Mouse (Mus musculus): ENCODE measurements around the gene Olfr576.
A peak's percentile ranks its signal among the peaks of the same experiment; 100 is the strongest.

The Olfr576 gene

DNA sequence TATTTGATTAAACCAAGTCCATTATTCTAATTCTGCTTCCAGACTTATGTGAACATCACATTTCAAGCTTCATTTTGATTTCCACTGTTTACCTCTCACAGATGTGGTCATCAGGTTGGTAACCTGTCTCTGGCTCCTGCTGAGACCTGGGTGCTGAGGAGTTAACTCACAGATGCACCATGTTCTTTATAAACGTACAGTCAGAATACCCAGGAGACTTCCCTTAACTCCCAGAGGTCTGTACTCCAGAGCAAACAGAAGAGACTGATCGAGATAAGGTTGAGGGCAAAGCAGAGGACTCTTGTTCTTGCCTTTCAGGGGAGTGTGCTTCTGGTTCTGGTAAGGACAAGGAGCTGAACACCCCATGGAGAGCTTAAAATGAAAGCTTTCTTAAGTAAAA, at the start of gene Olfr576:
Gene Olfr576 (plus strand): TSS at position 301 of the 400 bp plus-strand sequence.
- DNase-seq: no peak

DNA sequence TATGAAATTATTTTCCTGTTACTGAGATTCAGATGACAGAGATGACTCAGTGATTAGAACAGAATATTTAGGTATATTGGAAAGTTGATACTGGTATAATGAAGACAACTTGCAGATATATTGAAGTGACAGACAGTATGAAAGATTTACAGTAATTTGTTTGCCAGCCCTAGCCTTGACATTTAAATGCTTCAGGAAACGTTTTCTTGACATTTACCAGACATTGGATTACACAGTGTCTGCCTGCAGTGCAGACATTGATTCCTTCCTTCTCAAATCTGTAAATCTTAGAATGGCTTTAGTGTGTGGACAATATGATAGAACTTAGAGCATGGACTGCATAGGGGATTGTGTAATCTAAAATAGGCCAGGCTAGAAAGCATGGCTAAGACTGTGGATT, 47.2 kb upstream of the Olfr576 start:
- no peak for DNase-seq

DNA sequence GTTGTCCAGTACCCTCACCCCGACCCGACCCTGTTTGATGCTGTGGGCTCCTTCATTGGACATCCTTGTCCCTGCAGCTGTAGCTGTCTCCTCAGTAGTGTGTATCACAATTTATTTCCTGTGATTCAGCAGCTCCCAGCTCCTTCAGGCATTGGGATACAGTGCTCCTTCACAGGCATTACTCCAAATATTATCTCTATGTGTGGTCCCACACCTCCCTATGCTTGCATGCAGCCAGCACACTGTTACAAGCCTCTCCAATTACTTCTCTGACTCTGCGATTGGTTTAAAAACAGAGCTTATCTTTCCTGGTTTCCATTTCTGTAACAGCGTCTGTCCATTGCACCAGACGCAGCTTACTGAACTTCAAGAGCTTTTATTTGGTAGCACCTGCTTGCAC, 46.1 kb upstream of the Olfr576 start:
- DNase-seq: no peak

GRCm38 (mm10) chr7:102917032-102917875, 45.2 kb upstream of the Olfr576 start, which contains the start of gene Olfr571:
Gene Olfr571 (minus strand): TSS chr7:102917536.
- no peak for DNase-seq

DNA sequence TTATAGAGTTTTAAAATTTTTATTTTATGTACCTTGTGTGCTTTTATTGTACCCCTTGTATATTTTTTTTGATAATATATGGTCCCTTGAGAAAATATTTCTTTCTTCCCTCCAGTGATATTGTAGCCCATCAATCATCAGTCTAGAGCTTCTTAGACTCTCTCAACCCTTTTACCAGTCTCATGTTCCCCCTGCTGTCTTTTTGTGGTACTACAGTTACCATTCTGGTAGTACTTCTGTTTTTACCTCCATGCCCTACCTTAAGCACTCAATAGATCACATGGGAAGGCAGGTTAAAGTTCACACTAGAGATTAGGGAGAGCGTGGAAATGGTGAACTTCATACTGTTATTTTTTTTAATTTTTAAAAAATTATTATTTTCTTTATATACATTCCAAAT, 42.8 kb upstream of the Olfr576 start:
- DNase-seq: peak; percentile 47

GRCm38 (mm10) chr7:102924109-102924508, 38.4 kb upstream of the Olfr576 start, which contains the start of gene Olfr572:
Gene Olfr572 (plus strand): TSS chr7:102924409.
- DNase-seq: no peak

DNA sequence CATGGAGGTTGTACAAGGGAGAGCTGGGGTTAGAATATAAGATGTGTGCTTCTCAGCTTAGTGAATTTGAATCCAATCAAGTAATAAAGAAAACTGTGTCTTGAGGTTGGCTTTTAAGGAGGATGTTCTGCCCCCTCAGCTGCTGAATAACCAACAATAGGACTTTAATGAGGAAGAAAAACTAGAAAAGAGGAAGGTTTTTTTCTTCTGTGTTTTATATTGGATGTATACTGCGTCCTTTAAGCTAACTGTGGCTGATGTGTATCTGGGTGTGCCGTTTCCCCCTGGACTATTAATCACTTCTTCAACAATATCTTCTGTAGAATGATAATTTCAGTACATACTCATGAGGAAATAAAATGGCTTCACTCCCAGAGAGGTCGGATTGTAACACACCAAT, 35.4 kb upstream of the Olfr576 start:
- no peak for DNase-seq

DNA sequence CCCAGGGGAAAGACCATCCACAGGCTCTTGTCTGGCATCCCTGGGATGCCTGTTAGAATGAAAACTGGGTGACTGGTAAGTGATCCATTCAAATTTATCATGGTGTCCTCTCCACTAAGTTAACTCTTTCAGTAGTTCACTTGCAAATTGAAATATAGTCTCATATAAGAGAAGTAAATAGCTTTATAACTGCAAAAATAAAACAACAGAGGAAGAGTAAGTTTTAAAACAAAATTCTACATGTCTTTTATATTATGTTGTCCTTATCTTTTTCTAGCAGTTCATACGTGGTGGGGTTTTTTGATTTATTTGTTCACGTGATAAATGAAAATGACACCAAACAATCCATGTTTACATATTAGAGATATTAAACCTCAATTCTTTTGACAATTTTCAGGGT, 20.0 kb upstream of the Olfr576 start, which contains the start of gene Olfr573-ps1:
Gene Olfr573-ps1 (minus strand): TSS at position 101 of the 400 bp plus-strand sequence.
- DNase-seq: no peak

DNA sequence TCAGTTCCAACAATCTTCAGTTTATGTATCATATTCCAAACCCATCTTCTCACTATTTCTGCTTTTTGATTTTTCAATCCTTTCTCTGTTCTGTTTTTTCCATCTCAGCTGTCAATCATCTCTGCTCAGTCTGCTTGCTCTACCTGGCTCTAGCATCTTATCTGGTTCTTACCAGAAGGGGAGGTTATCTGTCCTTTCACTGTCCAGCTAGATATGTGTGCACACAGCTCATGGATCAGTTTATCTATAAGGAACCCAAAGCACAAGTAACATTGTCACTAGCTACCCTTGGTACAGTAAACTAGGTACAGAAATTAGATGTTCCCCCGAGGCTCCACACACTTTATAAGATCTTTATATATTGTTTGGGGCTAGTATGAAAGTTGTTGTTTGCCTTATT, 19.0 kb upstream of the Olfr576 start:
- DNase-seq: no peak

DNA sequence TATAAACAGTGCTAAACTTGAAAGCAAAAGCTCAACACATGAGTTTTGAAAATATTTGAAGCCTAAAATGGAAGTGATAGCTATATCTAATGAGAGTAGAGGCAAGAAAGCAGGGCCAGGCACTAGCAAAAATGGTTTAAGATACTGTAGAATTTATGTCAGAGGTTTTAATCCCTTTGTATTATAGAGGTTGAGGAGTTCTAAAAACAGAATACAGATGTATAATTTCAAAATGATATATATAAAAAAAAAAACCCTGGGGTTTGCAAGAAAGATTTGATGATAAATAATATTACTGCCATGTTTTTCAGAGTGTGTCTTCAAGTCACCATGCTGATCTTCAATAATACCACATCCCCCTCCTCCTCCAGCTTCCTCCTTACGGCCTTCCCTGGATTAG, 14.3 kb upstream of the Olfr576 start, which contains the start of gene Olfr574:
Gene Olfr574 (plus strand): TSS at position 301 of the 400 bp plus-strand sequence.
- DNase-seq: no peak

DNA sequence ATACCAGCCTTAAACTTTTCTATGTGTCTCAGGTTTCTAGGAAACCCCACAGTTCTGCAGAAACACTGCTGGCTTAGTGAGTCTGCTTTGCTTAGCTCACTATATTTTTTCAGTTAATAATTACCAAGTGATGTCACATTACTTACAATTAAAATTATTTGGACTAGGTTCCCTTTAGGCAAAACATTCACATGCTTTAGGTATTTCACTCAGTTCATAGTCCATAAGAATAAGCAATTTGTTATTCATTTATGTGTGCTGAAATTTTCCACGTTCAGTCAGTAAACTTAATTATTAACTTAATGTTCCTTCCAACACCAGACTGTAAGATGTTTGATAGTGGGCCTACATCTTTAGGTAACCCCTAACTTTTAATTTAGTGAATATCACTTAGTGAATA, 11.7 kb upstream of the Olfr576 start:
- no peak for DNase-seq

- no peak for DNase-seq
Measured at GRCm38 (mm10) chr7:102958137-102958536, 4.3 kb upstream of the Olfr576 start.

GRCm38 (mm10) chr7:102958593-102958992, 3.9 kb upstream of the Olfr576 start, which contains the start of gene Olfr575:
Gene Olfr575 (minus strand): TSS chr7:102958775.
- no peak for DNase-seq

DNA sequence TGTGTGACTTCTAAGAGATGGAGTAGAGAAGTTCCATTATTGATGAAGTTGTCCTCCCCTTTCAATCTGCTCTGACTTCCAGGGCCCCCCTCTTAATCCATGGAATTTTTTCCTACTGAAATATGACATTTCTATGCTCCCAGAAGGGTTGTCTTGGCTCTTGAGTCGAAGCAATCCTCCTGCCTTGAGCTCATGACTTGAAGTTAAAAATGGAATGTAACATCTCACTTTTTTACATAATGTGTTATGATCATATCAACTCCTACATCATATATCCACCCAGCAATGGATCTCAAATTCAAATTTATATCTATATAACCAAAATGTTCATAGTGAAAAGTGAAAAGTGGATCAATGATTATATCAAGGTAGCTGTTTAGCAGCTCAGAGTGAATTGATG, 11.9 kb downstream of the Olfr576 start:
- DNase-seq: no peak

- no peak for DNase-seq
Measured at GRCm38 (mm10) chr7:102975843-102976242, 13.4 kb downstream of the Olfr576 start, which contains the start of gene Olfr577. Gene Olfr577 (minus strand): TSS chr7:102975943.

DNA sequence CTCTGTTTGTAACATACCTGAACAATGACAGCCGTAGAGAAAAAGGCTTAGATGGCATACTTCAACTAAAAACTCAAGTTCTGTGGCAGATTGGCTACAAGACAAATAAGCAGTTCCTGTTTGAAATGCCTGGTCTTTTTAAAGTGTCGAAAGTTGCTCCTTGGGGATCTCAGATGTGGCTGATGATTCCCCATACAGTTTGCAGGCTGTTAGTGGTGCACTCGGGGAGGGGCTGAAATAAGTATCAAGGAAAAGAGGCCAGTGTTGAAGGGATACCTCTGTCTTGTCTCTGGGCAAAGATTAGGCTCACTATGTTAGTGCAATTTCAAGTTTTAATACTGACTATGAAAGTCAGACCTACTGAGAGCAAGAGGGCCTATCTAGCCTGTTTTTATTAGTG, 26.8 kb downstream of the Olfr576 start, which contains the start of gene Olfr578:
Gene Olfr578 (minus strand): TSS at position 101 of the 400 bp plus-strand sequence.
- DNase-seq: no peak

Measured in kidney, adult 9 months (tissue).